Mouse (Mus musculus) layer of hippocampus, postnatal 36 days (tissue): Measurements from ENCODE around the gene Akr1c12. TPM values are rescaled to one million over a fixed set of nuclear protein-coding genes. Genes with fewer than 3 reads are reported as not detected.

ENCODE experiments used
- total RNA-seq, 2 experiments: library from RNA; stranded (reverse); gene quantifications; 2 replicates each; pipeline ENCODE4 v1.2.3; 2021

The Akr1c12 gene
- total RNA-seq, 2 experiments from 2014 or later = not detected

Other genes starting within 250 kb of the Akr1c12 start
- 1 to 10 TPM; 1.2 TPM for gene Akr1c14, start 230.4 kb downstream of the Akr1c12 start, total RNA-seq
- gene Akr1c18, start 128.8 kb downstream of the Akr1c12 start, total RNA-seq = 1 to 10 TPM; 1.7 TPM
- not detected for gene Akr1c13, start 88.3 kb downstream of the Akr1c12 start, total RNA-seq
- not detected for gene Akr1c19, start 50.7 kb downstream of the Akr1c12 start, total RNA-seq
- not detected for gene Akr1c6, start 154.9 kb upstream of the Akr1c12 start, total RNA-seq
- not detected for gene Akr1c20, start 243.9 kb upstream of the Akr1c12 start, total RNA-seq